Mouse (Mus musculus) retina, embryonic 14.5 days (tissue): ENCODE results near the gene Pbx2.
"Not testable (repeated sequence)": the region's sequence is repeated elsewhere in the genome, so short reads cannot be mapped to it uniquely, and the experiment has no call there.

Source experiments
- DNase-seq: peaks from one replicate; pipeline ENCODE4 v3.0.0-alpha.2; 2015; ENCODE audit warnings: low spot score

Pbx2 gene

GRCm38 (mm10) chr17:34591029-34591993, at the start of gene Pbx2:
Gene Pbx2 (plus strand): TSS chr17:34591266.
- DNase-seq = peak; percentile 88

DNA sequence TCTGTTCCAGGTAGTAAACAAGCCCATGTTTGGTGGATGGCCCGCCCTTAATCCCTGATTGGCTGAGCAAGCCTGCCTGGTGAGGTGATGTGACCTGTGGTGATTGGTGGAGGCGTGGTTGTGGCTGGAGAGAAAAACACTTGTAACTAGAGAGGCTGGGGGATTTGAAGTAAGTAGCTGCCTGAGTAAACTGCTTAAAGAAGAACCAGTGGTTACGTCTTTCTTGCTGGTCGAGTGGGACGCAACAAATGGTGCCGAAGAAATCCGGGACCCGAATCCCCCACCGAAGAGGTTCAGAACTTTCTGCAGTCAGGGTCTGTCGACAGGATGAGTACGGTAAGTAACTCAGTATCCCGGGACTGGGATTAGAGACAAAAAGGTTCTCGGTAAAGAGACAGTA, 47.5 kb upstream of the Pbx2 start:
- DNase-seq = not testable (repeated sequence)

DNA sequence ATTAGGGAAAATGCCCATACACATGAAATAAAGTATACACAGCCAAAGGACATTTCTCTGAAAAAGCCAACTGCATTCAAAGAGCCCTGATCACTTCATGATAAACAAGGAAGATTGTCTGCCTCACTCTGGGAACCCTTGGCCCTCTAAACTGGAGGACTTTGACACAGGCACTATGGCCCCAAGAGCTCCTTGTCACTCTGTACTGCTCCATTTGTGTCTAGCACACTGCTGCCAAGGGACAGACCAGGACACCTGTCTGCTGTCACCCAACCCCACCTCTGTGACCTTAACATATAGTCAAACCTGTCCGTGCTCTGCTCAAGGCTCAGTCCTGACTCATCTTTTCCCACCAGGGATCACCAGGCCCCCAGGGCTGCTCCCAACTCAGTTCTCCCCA, 44.3 kb upstream of the Pbx2 start:
- no peak for DNase-seq

- DNase-seq = no peak
Observed at GRCm38 (mm10) chr17:34547601-34548000, 43.5 kb upstream of the Pbx2 start.

DNA sequence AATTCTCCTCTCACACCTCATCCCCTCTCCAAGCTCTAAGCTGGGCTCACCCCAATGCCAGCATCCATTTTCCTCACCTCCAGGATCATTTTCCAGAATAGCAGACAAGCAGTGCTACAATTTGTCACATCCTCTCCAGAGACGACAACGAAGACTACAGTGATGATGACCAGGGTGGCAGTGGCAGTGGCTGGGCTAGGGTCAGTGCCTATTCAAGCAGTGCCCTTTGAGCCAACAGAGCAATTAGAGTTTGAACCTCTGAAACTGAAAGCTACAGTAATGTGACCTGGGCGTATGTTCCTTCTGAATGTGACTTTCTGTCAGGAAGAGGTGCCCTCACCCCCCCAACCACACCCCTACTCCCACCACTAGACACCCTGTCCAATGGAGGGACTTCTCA, 41.9 kb upstream of the Pbx2 start:
- no peak for DNase-seq

GRCm38 (mm10) chr17:34549843-34550242, 41.2 kb upstream of the Pbx2 start:
- DNase-seq = no peak

DNA sequence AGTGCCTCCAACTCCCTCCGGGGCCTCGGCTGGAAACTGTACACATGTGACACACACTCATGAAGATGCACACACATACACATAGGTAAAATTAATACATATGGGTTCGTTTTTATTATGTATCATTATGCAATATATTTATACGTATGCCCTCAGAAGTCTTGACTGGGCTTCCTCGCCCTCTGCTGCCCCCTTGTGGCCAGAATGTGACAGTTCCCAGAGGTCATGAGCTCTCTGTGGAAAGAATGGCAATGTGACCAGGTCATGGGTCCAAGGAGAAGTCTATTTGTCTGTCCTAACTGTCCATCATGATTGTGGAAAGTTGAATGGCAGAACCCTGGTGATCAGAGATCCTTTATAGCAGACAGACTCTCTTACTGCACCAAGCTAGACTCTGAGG, 35.6 kb upstream of the Pbx2 start:
- peak; percentile 77 for DNase-seq

DNA sequence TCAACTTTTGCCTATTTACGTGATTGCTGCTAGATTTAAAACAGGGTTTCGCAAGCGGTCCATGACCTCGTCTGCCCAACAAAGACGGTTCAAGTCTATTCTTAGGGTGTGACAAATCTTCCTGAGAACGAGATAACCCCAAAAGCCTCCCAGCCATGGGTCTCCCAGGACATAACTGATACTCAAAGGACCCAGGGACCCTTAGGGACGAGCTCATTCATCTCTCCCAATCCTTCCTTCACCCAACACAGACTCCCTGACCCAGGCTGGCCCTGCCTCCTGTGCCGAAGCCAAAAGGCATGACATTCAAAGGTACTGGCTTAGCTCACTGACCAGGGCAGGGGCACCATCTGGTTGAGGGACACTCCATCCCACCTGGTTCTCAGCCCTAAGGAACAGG, 34.7 kb upstream of the Pbx2 start:
- DNase-seq = no peak

GRCm38 (mm10) chr17:34557411-34557810, 33.7 kb upstream of the Pbx2 start:
- DNase-seq = no peak

DNA sequence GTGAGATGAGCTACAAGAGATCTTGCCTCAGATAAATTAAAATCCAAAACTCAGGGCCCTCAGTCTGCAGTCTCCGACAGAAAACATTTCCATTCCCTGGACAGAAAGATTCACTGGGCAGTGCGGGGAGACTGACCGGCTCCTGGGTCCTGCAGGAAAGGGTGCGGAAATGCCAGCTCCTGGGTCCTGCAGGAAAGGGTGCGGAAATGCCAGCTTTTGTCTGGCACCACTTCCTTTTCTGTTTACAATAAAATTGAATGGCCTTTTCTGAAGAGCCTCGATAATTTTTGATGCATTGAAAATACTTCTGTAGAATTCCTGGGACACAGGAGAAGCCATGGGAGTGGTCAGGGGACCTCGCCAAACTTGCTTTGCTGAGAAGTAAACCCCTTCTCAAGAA, 31.9 kb upstream of the Pbx2 start:
- no peak for DNase-seq

DNA sequence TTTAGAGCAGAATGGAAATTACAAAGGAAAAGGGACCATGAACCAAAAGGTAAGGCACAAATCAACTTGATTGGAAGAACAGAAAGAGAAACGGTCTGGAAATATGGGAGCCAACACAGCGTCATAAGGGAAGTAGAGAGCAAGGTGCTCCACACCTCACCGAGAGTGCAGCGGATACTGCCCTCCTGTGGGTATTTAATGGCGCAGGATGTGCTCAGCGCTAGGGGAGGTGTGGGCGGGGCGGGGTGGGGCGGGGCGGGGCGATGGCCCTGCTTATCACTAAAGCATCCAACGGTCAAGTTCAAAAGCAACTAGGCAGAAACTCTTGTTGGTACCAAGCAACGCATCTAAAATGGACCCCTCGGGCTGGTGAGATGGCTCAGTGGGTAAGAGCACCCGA, 31.2 kb upstream of the Pbx2 start:
- DNase-seq = no peak

DNA sequence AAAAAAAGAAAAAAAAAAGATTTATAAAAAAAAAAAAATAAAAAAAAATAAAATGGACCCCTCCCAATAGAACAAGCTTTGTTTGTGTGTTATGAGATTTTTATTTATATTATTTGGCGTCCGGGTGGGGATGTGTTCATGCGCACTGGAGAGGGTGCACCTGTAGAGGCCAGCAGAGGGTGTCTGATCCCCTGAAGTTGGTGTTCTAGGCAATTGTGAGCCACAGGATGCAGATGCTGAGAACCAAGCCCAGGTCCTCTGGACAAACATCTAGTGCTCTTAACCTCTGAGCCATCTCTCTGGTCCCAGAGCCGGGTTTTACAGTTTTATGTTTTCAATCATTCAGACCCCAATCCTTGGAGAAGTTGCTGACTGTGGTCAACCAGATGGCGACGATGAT, 30.6 kb upstream of the Pbx2 start:
- DNase-seq = no peak

- no peak for DNase-seq
Observed at GRCm38 (mm10) chr17:34561200-34561599, 29.9 kb upstream of the Pbx2 start.

DNA sequence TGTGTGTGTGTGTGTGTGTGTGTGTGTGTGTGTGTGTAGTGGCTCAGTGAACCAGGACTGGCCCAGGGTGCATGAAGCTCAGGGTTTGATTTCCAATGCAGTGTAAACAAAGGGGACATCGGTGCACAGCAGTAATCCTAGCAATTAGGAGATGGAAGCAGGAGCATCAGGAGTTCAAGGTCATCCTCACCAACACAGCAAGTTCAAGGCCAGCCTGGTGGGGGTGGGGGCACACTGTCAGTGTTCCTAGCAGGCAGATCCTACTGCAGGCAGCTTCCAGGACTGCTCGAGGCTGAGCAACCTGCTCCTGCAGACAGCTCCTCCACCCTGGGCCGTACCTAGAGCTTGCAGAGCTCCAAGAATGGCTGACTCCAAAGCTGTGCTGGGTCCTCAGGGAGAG, 28.5 kb upstream of the Pbx2 start:
- no peak for DNase-seq

GRCm38 (mm10) chr17:34563354-34563753, 27.7 kb upstream of the Pbx2 start:
- no peak for DNase-seq

GRCm38 (mm10) chr17:34564003-34564421, 27.1 kb upstream of the Pbx2 start, which contains the start of gene Notch4:
Gene Notch4 (plus strand): TSS chr17:34564268.
- no peak for DNase-seq

DNA sequence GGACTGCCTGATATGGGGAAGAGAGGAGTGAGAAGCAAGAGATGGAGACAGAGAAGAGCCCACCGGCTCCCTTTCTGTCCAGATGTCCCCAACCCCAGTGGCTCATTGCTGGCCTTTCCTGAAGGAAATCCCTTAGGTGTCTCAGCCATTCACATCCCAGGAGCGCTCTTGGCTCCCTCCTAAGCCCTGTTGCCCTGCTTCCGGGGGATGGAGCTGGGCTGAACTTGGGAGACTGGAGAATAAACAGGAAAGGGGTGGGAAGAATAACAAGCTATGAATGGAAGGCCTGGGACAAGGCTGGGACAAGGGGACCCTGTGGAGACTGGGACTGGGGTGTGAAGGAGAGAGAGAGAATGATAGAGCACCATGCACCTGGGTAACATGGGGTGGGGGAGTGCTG, 26.3 kb upstream of the Pbx2 start:
- no peak for DNase-seq

GRCm38 (mm10) chr17:34567311-34567710, 23.8 kb upstream of the Pbx2 start:
- DNase-seq = no peak

DNA sequence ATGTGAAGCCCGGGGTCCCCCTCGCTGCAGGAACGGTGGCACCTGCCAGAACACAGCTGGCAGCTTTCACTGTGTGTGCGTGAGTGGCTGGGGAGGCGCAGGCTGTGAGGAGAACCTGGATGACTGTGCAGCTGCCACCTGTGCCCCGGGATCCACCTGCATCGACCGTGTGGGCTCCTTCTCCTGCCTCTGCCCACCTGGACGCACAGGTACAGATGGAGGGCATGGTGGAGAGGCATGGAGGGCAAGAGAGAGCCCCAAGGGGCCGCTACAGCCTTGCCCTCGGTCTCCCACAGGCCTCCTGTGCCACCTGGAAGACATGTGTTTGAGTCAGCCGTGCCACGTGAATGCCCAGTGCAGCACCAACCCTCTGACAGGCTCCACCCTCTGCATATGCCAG, 22.6 kb upstream of the Pbx2 start:
- no peak for DNase-seq

GRCm38 (mm10) chr17:34569919-34570318, 21.1 kb upstream of the Pbx2 start:
- no peak for DNase-seq

GRCm38 (mm10) chr17:34571875-34572274, 19.2 kb upstream of the Pbx2 start:
- DNase-seq = peak; percentile 23

- peak; percentile 24 for DNase-seq
Observed at GRCm38 (mm10) chr17:34572361-34572760, 18.7 kb upstream of the Pbx2 start.

- DNase-seq = no peak
Observed at GRCm38 (mm10) chr17:34576577-34576976, 14.5 kb upstream of the Pbx2 start.

DNA sequence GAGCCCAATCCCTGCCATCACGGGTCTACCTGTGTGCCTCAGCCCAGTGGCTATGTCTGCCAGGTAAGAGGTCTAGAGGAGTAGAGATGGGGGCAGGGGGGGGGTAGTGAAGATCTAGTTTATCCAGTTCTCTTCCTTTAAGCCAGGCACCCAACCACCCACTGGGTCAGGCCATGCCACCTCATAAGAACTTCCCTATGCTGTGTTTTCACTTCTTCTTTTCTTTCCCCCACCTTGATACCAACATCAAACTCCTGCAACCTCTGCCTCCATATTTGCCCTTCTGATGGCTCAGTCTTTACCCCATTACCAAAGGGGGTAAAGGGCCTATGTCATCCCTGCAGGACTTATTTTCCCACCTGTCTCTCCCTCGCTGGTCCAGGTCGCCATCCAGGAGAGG, 13.0 kb upstream of the Pbx2 start:
- DNase-seq = no peak
